Mouse (Mus musculus) hematopoietic multipotent progenitor cell, adult 10-12 weeks (in vitro differentiated cells): ENCODE measurements around the gene Dyx1c1. TPM values are rescaled to one million over a fixed set of nuclear protein-coding genes. Genes with fewer than 3 reads are reported as not detected.

Experiments
- polyA plus RNA-seq: library from polyadenylated mRNA; stranded (reverse); fragments of >175 nt; gene quantifications from 2 replicates; pipeline ENCODE4 v1.2.3, GENCODE M21; 2012; ENCODE audit warnings: low replicate concordance

Dyx1c1 gene
- polyA plus RNA-seq: 0.11 TPM in 1 of 2 replicates, not detected in the other

GRCm38 (mm10) chr9:72958521-72959450, at the start of gene Dyx1c1, which contains the start of gene Gm44503:
Gene Dyx1c1 (plus strand): TSS chr9:72958785.
Gene Gm44503 (plus strand): TSS chr9:72958852.

GRCm38 (mm10) chr9:72925021-72925934, 33.3 kb upstream of the Dyx1c1 start, which contains the start of gene Pygo1:
Gene Pygo1 (plus strand): TSS chr9:72925645.

GRCm38 (mm10) chr9:72985250-72986220, 26.9 kb downstream of the Dyx1c1 start, which contains the start of the genes Ccpg1os and Ccpg1:
Gene Ccpg1os (minus strand): TSS chr9:72985382.
Gene Ccpg1 (plus strand): TSS chr9:72985429.

Other genes starting within 250 kb of the Dyx1c1 start
- gene Prtg, start 151.9 kb upstream of the Dyx1c1 start, polyA plus RNA-seq: not detected in 2 replicates
- not detected in 2 replicates for gene Pygo1, start 33.1 kb upstream of the Dyx1c1 start, polyA plus RNA-seq
- 0.03 TPM in 1 of 2 replicates, not detected in the other for gene Gm44503, start 67 bp downstream of the Dyx1c1 start, polyA plus RNA-seq
- 0.09 and 1.1 TPM in 2 replicates for gene Ccpg1os, start 26.6 kb downstream of the Dyx1c1 start, polyA plus RNA-seq
- 8.2 and 20.1 TPM in 2 replicates for gene Ccpg1, start 26.6 kb downstream of the Dyx1c1 start, polyA plus RNA-seq
- 2.3 and 2.8 TPM in 2 replicates for gene Pigb, start 81.6 kb downstream of the Dyx1c1 start, polyA plus RNA-seq
- gene Rab27a, start 86.1 kb downstream of the Dyx1c1 start, polyA plus RNA-seq: 15.6 and 17.5 TPM in 2 replicates
- gene Khdc3, start 143.1 kb downstream of the Dyx1c1 start, polyA plus RNA-seq: 0.46 and 1.8 TPM in 2 replicates
- not detected in 2 replicates for gene Gm20509, start 143.7 kb downstream of the Dyx1c1 start, polyA plus RNA-seq
- 3.3 and 21.2 TPM in 2 replicates for gene Rsl24d1, start 154.6 kb downstream of the Dyx1c1 start, polyA plus RNA-seq